Mouse (Mus musculus) hindbrain, embryonic 11.5 days (tissue): ENCODE measurements around the gene Rbm4. TPM values are rescaled to one million over a fixed set of nuclear protein-coding genes. Genes with fewer than 3 reads are reported as not detected.

Experiments
- ATAC-seq: fragments of 200-750 bp; cut with Nextera tagmentation; 2 replicates; pipeline ENCODE4 v1.8.0; 2017; ENCODE audit warnings: mild to moderate bottlenecking, moderate TSS enrichment, moderate library complexity; ENCODE audit not compliant: low FRiP score
- DNase-seq: peaks from one replicate; pipeline ENCODE4 v3.0.0-alpha.2; 2015; ENCODE audit warnings: low spot score
- H3K27ac ChIP-seq: fragments of 300-500 bp; sonication (generic); 2 replicates; pipeline ENCODE4 v1.5.1; 2014; ENCODE audit warnings: mild to moderate bottlenecking, low read depth, low read length
- H3K27me3 ChIP-seq: fragments of 300-500 bp; sonication (generic); 2 replicates; pipeline ENCODE4 v1.6.1; 2014; ENCODE audit warnings: mild to moderate bottlenecking, low read length, moderate library complexity, mixed read lengths; ENCODE audit not compliant: control insufficient read depth, insufficient read depth
- H3K36me3 ChIP-seq: fragments of 300-500 bp; sonication (generic); 2 replicates; pipeline ENCODE4 v1.6.1; 2014; ENCODE audit warnings: mild to moderate bottlenecking, low read length, moderate library complexity, mixed read lengths; ENCODE audit not compliant: control insufficient read depth, insufficient read depth
- H3K4me1 ChIP-seq: fragments of 300-500 bp; sonication (generic); replicated peaks from 2 replicates; pipeline ENCODE4 v1.6.1; 2014; ENCODE audit warnings: low read length, mixed read lengths; ENCODE audit not compliant: control insufficient read depth, insufficient read depth
- H3K4me2 ChIP-seq: fragments of 300-500 bp; sonication (generic); replicated peaks from 2 replicates; pipeline ENCODE4 v1.6.1; 2014; ENCODE audit warnings: mild to moderate bottlenecking, low read depth, low read length
- H3K4me3 ChIP-seq: fragments of 300-500 bp; sonication (generic); 2 replicates; pipeline ENCODE4 v1.5.1; 2014; ENCODE audit warnings: low read depth, low read length
- H3K9ac ChIP-seq: fragments of 300-500 bp; sonication (generic); 2 replicates; pipeline ENCODE4 v1.6.1; 2014; ENCODE audit warnings: low read depth, low read length
- H3K9me3 ChIP-seq: fragments of 300-500 bp; sonication (generic); 2 replicates; pipeline ENCODE4 v1.6.1; 2016; ENCODE audit warnings: low read length; ENCODE audit not compliant: control insufficient read depth
- WGBS: fragments of 180-500 bp; shearing (Covaris S2); extraction: QIAGEN DNeasy Blood & Tissue Kit; methylation state at CpG from one replicate; pipeline ENCODE4 v1.1.7; 2014; 5-methylcytosine and 5-hydroxymethylcytosine counted together
- polyA plus RNA-seq: library from polyadenylated mRNA; unstranded; fragments of >200 nt; fragmentation: Nextera tagmentation; extraction: Ambion mirVana; gene quantifications from 2 replicates; pipeline ENCODE4 v1.2.1, GENCODE M21; 2014

Rbm4 gene
- polyA plus RNA-seq, 1 experiment from 2014 or later: 107 TPM

GRCm38 (mm10) chr19:4749975-4750374 is 43.7 kb downstream of the Rbm4 start:
- ATAC-seq: no peak

DNA sequence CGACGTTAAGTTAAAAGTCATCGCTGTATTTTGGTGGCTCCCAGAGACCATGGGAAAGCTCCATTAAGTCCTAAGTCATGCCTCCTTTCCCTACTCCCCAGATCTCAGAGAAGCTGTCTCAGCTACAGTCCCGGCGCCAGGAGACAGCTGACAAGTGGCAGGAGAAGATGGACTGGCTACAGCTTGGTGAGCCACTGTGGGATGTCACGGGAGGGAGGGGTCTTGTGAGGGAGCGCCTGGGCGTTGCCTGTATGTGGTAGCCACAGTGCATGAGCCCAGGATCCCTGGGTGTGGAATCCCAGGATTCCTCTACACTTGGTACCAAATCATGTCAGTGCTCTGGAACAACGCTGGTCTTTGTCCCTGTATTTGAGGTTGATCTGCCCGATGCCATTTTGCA is 45.2 kb downstream of the Rbm4 start:
- H3K27me3 ChIP-seq: no peaks in the 10 kb centered on the region
- no peak overlapping the region for H3K9ac ChIP-seq
- no peaks in the 10 kb centered on the region for H3K9me3 ChIP-seq
- WGBS: 86% methylated on average over 10 of the region's 10 CpGs
- no peak overlapping the region for H3K27ac ChIP-seq
- no peak for DNase-seq
- no peak overlapping the region for H3K4me2 ChIP-seq
- H3K36me3 ChIP-seq: peaks cover 8% of the 10 kb centered on the region
- H3K4me1 ChIP-seq: no peaks in the 10 kb centered on the region
- H3K4me3 ChIP-seq: no peak overlapping the region
- ATAC-seq: no peak

More at GRCm38 (mm10) chr19:4749975-4750374, 43.7 kb downstream of the Rbm4 start:
- Histone ChIP-seq H3K27ac (no peak overlapping the region), H3K9ac (no peak overlapping the region), H3K36me3 (peaks cover 8% of the 10 kb centered on the region; the same call in 1 of the 2 replicates), H3K4me1 (no peaks in the 10 kb centered on the region), H3K4me2 (no peak overlapping the region), H3K9me3 (no peaks in the 10 kb centered on the region), H3K4me3 (no peak overlapping the region), H3K27me3 (no peaks in the 10 kb centered on the region)
- 88% methylated on average over 6 of the region's 6 CpGs for WGBS
- DNase-seq: no peak

GRCm38 (mm10) chr19:4747631-4748312 is 45.9 kb downstream of the Rbm4 start:
- Histone ChIP-seq H3K36me3 (peaks cover 8% of the 10 kb centered on the region), H3K4me2 (no peak overlapping the region), H3K9ac (no peak overlapping the region), H3K27ac (no peak overlapping the region), H3K27me3 (no peaks in the 10 kb centered on the region), H3K9me3 (no peaks in the 10 kb centered on the region), H3K4me1 (no peaks in the 10 kb centered on the region), H3K4me3 (no peak overlapping the region)
- no peak for ATAC-seq
- 91% methylated on average over 9 of the region's 9 CpGs for WGBS
- DNase-seq: no peak

GRCm38 (mm10) chr19:4746611-4747010 is 47.1 kb downstream of the Rbm4 start:
- Histone ChIP-seq H3K36me3 (peaks cover 8% of the 10 kb centered on the region), H3K9me3 (no peaks in the 10 kb centered on the region), H3K4me2 (no peak overlapping the region), H3K9ac (no peak overlapping the region), H3K27ac (no peak overlapping the region), H3K27me3 (no peaks in the 10 kb centered on the region), H3K4me1 (no peaks in the 10 kb centered on the region), H3K4me3 (no peak overlapping the region)
- DNase-seq (no peak), ATAC-seq (no peak)
- 87% methylated on average over 14 of the region's 14 CpGs for WGBS

DNA sequence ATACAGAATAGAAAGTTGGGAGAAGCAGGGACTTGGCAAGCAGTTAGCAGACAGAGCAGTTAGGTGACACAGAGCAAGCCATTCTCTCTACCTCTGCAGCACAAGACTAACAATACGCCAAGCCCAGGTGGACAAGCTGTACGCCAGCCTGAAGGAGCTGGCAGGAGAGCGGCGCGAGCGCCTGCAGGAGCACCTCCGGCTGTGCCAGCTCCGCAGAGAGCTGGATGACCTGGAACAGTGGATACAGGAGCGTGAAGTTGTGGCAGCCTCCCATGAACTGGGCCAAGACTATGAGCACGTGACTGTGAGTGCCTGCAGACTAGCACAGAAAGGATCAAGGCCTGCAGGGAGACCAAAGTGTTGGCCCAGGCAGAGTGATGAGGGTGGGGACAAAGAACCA is 48.0 kb downstream of the Rbm4 start:
- ATAC-seq (no peak), DNase-seq (no peak)
- Histone ChIP-seq H3K27ac (no peak overlapping the region), H3K27me3 (no peaks in the 10 kb centered on the region), H3K4me1 (no peaks in the 10 kb centered on the region), H3K9me3 (no peaks in the 10 kb centered on the region), H3K4me2 (no peak overlapping the region), H3K9ac (no peak overlapping the region), H3K36me3 (peaks cover 8% of the 10 kb centered on the region), H3K4me3 (no peak overlapping the region)
- WGBS: 90% methylated on average over 10 of the region's 10 CpGs

DNA sequence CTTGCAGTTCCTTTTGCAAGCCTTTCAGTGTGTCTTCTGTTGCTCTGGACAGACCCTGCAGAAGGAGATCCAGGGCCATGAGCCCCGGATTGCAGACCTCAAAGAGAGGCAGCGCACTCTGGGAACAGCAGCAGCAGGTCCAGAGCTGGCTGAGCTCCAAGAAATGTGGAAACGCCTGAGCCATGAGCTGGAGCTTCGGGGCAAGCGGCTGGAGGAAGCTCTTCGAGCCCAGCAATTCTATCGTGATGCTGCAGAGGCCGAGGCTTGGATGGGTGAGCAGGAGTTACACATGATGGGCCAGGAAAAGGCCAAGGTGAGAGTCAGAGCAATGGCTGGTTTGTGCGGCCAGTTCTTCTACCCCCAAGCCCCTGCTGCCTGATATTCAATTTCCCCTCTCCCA is 48.6 kb downstream of the Rbm4 start:
- H3K9me3 ChIP-seq: no peaks in the 10 kb centered on the region
- ATAC-seq (no peak), DNase-seq (no peak)
- no peak overlapping the region; the same call in 1 of the 2 replicates for H3K27ac ChIP-seq
- 87% methylated on average over 9 of the region's 9 CpGs for WGBS
- peaks cover 8% of the 10 kb centered on the region for H3K36me3 ChIP-seq
- no peaks in the 10 kb centered on the region for H3K4me1 ChIP-seq
- H3K9ac ChIP-seq: no peak overlapping the region
- no peaks in the 10 kb centered on the region for H3K27me3 ChIP-seq
- no peak overlapping the region for H3K4me2 ChIP-seq
- no peak overlapping the region for H3K4me3 ChIP-seq

- 86% methylated on average over 14 of the region's 14 CpGs for WGBS
- no peak for ATAC-seq
- Histone ChIP-seq H3K9ac (no peak overlapping the region), H3K9me3 (no peaks in the 10 kb centered on the region), H3K36me3 (peaks cover 8% of the 10 kb centered on the region), H3K27ac (no peak overlapping the region), H3K4me3 (no peak overlapping the region), H3K27me3 (no peaks in the 10 kb centered on the region), H3K4me2 (no peak overlapping the region), H3K4me1 (no peaks in the 10 kb centered on the region)
- DNase-seq: no peak
Observed at GRCm38 (mm10) chr19:4744026-4744425, 49.7 kb downstream of the Rbm4 start.

DNA sequence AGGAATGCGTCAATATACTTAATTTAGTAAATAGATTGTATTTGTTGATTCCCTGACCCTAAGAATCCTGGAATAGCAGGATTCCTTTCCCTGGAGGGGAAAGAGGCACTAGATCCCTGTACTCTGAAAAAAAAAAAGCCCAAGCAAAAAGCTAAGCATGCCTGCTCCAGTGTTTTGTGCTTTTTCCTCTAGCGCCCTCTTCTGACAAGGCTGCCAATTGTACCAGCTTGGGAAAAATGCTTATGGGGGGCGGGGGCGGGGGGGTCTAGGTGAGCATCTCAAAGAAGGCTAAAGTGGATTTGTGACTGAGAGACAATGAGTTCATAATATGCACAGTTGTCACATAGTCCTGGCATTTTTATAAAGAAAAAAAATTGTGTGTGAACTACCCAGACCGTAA is 50.2 kb downstream of the Rbm4 start:
- WGBS: 41% methylated on average over 5 of the region's 5 CpGs
- Histone ChIP-seq H3K9ac (no peak overlapping the region), H3K27ac (no peak overlapping the region), H3K36me3 (peaks cover 8% of the 10 kb centered on the region), H3K4me2 (no peak overlapping the region), H3K4me3 (no peak overlapping the region), H3K9me3 (no peaks in the 10 kb centered on the region), H3K4me1 (no peaks in the 10 kb centered on the region), H3K27me3 (no peaks in the 10 kb centered on the region)
- ATAC-seq (no peak), DNase-seq (peak; percentile 70)

GRCm38 (mm10) chr19:4742229-4742628 is 51.5 kb downstream of the Rbm4 start:
- Histone ChIP-seq H3K27ac (no peak overlapping the region), H3K27me3 (no peaks in the 10 kb centered on the region), H3K4me2 (no peak overlapping the region), H3K4me1 (no peaks in the 10 kb centered on the region), H3K4me3 (no peak overlapping the region), H3K9me3 (no peaks in the 10 kb centered on the region), H3K9ac (no peak overlapping the region), H3K36me3 (peaks cover 14% of the 10 kb centered on the region)
- 94% methylated on average over 6 of the region's 6 CpGs for WGBS
- no peak for DNase-seq
- ATAC-seq: no peak
